ENCODE assay signal across 10 mouse cellular contexts in genomic region chr15:27724796-27725680, GRCm38 (mm10). TPM values are rescaled to one million over a fixed set of nuclear protein-coding genes. Genes with fewer than 3 reads are reported as not detected.
DNase-seq lines count a peak whose midpoint lies in the region; ATAC-seq lines count a peak whose summit lies in the region.
"Had no signal": no experiment of that assay in that cellular context is flagged by ENCODE, and none has a peak within 500 bp of the region (broad histone marks: within the 10 kb centered on the region; RNA-seq: fewer than 3 reads in every experiment).

No protein-coding gene starts in this region.

- no peak overlapping the region for H3K4me2 ChIP-seq in midbrain, embryonic 13.5 days (replicated peaks)
- no peak overlapping the region for H3K4me2 ChIP-seq in midbrain, embryonic 14.5 days (ENCODE audit: low read length)
- no peak overlapping the region for H3K4me2 ChIP-seq in intestine, embryonic 14.5 days (ENCODE audit: low read length)

- peak; percentile 24; the same call in 1 of the 2 replicates for ATAC-seq in frontal cortex, adult (ENCODE audit: low TSS enrichment)
- no peak for ATAC-seq in midbrain, embryonic 13.5 days
- no peak for ATAC-seq in midbrain, embryonic 14.5 days (ENCODE audit: low FRiP score, low TSS enrichment)
- no peak for ATAC-seq in intestine, embryonic 14.5 days (replicated peaks; ENCODE audit: low FRiP score, low TSS enrichment, low read depth)
- no peak for ATAC-seq in erythroblast, adult 5-6 weeks (replicated peaks; ENCODE audit: low FRiP score, poor library complexity, severe bottlenecking)

- WGBS in midbrain, embryonic 13.5 days: 82% methylated on average over 9 of the region's 9 CpGs
- WGBS in midbrain, embryonic 14.5 days: 80% methylated on average over 9 of the region's 9 CpGs
- 53% methylated on average over 9 of the region's 9 CpGs for WGBS in intestine, embryonic 14.5 days

- no peak overlapping the region for H3K4me3 ChIP-seq in midbrain, embryonic 13.5 days (replicated peaks)
- no peak overlapping the region for H3K4me3 ChIP-seq in midbrain, embryonic 14.5 days (replicated peaks; ENCODE audit: low read depth, low read length)
- no peak overlapping the region for H3K4me3 ChIP-seq in intestine, embryonic 14.5 days (ENCODE audit: low read depth, low read length)
- H3K4me3 ChIP-seq: heart, adult 2 months; myocyte had no signal

- no peaks in the 10 kb centered on the region for H3K4me1 ChIP-seq in midbrain, embryonic 13.5 days (replicated peaks)
- H3K4me1 ChIP-seq in midbrain, embryonic 14.5 days (ENCODE audit: control insufficient read depth, insufficient read depth, low read length): no peaks in the 10 kb centered on the region
- peaks cover 15% of the 10 kb centered on the region for H3K4me1 ChIP-seq in intestine, embryonic 14.5 days (replicated peaks; ENCODE audit: control insufficient read depth, insufficient read depth, low read length)

- no peaks in the 10 kb centered on the region for H3K36me3 ChIP-seq in midbrain, embryonic 13.5 days
- H3K36me3 ChIP-seq in midbrain, embryonic 14.5 days (ENCODE audit: control insufficient read depth, insufficient read depth, low read length): 0 out of 2 replicates have a peak, but pooled peaks cover 2% of the 10 kb centered on the region
- no peaks in the 10 kb centered on the region for H3K36me3 ChIP-seq in intestine, embryonic 14.5 days (ENCODE audit: control insufficient read depth, insufficient read depth, low read length)

- H3K9me3 ChIP-seq in midbrain, embryonic 13.5 days: 0 out of 2 replicates have a peak, but pooled peaks cover 4% of the 10 kb centered on the region
- H3K9me3 ChIP-seq in midbrain, embryonic 14.5 days (ENCODE audit: control insufficient read depth, low read length): no peaks in the 10 kb centered on the region
- H3K9me3 ChIP-seq in intestine, embryonic 14.5 days (ENCODE audit: control insufficient read depth, low read length): no peaks in the 10 kb centered on the region

- DNase-seq in frontal cortex, postnatal 36 days (ENCODE audit: low spot score in 2 of 2): no peak
- no peak for DNase-seq in midbrain, embryonic 14.5 days
- no peak for DNase-seq in intestine, embryonic 14.5 days (ENCODE audit: low spot score)
- DNase-seq in naive thymus-derived CD4-positive, alpha-beta T cell, adult 2 months (ENCODE audit: low read depth): peak; percentile 60
- DNase-seq in spleen, postnatal 4 days (ENCODE audit: low spot score in 2 of 2): no peak

- H3K27me3 ChIP-seq in midbrain, embryonic 13.5 days: no peaks in the 10 kb centered on the region
- H3K27me3 ChIP-seq in midbrain, embryonic 14.5 days (ENCODE audit: control insufficient read depth, insufficient read depth, low read length): no peaks in the 10 kb centered on the region
- H3K27me3 ChIP-seq in intestine, embryonic 14.5 days (replicated peaks; ENCODE audit: control insufficient read depth, insufficient read depth, low read length): no peaks in the 10 kb centered on the region

- H3K27ac ChIP-seq in midbrain, embryonic 13.5 days: peak overlapping the region; percentile 14; the same call in 1 of the 2 replicates
- no peak overlapping the region for H3K27ac ChIP-seq in midbrain, embryonic 14.5 days (replicated peaks; ENCODE audit: low read depth, low read length)
- H3K27ac ChIP-seq in intestine, embryonic 14.5 days (ENCODE audit: low read depth): peak overlapping the region; percentile 54
- H3K27ac ChIP-seq: heart, adult 2 months had no signal

- H3K9ac ChIP-seq in midbrain, embryonic 13.5 days (replicated peaks): no peak overlapping the region
- no peak overlapping the region for H3K9ac ChIP-seq in midbrain, embryonic 14.5 days (replicated peaks; ENCODE audit: low read length)
- H3K9ac ChIP-seq in intestine, embryonic 14.5 days (ENCODE audit: low read length): no peak overlapping the region

RNA-seq across cellular contexts. Expression of gene Otulinl, which starts 43.7 kb away (rescaled TPM):
- 6.5 and 8.2 TPM in 2 replicates for polyA plus RNA-seq in midbrain, embryonic 13.5 days (2015; fragmentation: Nextera tagmentation; extraction: Ambion mirVana)
- polyA plus RNA-seq in midbrain, embryonic 14.5 days (2014; fragmentation: Nextera tagmentation; extraction: Ambion mirVana): 6.5 and 10.7 TPM in 2 replicates
- polyA plus RNA-seq in intestine, embryonic 14.5 days (2014; fragmentation: Nextera tagmentation; extraction: Ambion mirVana): 7.4 and 10.4 TPM in 2 replicates
- 9.2 and 13.4 TPM in 2 replicates for total RNA-seq in erythroblast, adult 5-6 weeks (2015; ENCODE audit: low replicate concordance)
- total RNA-seq in erythroblast, adult 5-6 weeks (2017; ENCODE audit: low replicate concordance): 3.7 and 7.5 TPM in 2 replicates
